Mouse (Mus musculus) liver (tissue): ENCODE data around the gene Cxcl17.

Experiments used
- DNase-seq: peaks from one replicate; pipeline ENCODE4 v3.0.0-alpha.2; 2020; ENCODE audit warnings: mixed read lengths

Gene Cxcl17

GRCm38 (mm10) chr7:25390054-25390770 is 22.5 kb downstream of the Cxcl17 start:
- peak; percentile 84 for DNase-seq

- no peak for DNase-seq
Measured at GRCm38 (mm10) chr7:25388916-25389315, 23.8 kb downstream of the Cxcl17 start.

DNA sequence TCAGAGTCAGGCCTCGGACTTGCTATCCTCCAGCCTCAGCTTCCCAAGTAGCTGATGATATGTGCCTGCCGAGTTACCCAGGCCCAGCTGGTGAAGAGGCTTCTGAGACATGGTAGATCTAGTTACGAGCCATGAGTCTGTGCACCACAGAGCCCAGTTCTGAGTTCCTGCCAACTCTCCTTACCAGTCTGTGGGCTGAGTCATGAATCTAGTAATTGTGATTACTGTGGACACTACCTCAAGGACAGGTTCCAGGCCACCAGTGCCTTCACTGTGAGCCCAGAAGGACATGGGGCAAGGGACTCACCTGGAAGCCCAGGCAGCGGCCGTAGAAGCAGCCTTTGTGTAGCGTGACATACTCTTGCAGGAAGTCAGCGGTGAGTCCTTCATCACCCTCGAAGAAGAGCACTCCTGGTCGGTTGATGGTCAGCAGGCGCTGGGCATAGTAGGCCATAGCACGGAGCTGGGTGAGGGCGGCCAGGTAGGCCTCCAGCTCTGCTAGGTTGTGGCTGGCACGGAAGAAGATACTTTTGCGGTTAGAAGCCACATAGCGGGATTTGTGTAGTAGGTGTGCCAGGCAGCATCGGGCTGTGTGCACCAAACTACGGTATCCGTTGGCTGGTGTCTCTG is 24.8 kb downstream of the Cxcl17 start:
- DNase-seq, result no peak

DNA sequence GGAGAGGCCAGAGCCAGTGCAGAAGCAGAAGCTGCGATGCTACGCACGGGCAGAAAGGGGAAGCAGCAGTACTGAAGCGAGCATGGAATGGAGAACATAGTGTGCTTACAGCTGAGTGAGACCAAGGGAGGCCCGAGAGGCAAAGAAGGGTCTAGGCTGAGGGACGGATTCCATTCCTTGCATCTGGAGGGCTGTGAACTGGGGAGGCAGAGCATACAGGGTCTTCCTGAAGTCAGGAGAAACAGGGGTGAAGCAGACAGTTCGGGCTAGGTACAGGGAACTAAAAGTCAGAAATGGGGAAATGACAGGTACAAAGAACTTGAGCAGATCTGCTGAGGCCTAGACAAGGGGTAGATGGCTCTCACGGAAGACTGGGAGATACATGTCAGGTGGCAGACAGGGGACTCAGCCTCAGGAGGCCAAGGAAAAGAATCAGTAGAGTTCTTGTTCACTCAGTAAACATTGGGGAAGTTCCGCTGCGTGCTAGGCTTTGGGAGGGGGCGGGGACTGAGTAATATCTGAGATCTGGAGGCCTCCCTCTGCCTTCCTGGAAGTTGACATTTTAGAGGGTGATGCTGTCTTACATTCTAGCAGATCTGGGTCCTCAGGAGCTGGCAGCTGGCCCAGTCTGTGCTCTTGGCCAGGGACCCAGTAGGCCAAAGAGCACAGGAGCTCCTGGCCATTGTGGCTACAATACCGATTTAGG is 26.7 kb downstream of the Cxcl17 start:
- peak; percentile 64 for DNase-seq

GRCm38 (mm10) chr7:25385259-25385658 is 27.4 kb downstream of the Cxcl17 start:
- DNase-seq, result no peak

DNA sequence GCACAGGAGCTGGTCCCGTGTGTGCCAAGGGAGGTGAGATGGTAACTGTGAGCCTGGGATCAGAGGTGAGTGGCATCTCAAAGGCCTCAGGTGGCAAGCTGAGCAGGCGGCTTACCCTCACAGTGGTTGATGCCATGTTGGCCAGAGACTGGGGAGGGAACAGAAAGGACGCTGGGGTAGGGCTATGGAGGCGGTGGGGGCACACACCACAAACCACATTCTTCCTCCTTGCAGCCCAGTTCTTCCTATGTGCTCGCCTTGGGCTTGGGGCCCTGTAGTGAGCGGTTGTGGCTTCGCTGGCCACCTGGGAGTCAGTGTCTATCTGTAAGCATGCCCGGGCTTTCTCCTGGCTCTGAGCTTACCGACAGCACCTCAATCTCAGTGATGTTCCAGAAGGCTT is 27.9 kb downstream of the Cxcl17 start:
- no peak for DNase-seq

- no peak for DNase-seq
Measured at GRCm38 (mm10) chr7:25384318-25384717, 28.4 kb downstream of the Cxcl17 start.

GRCm38 (mm10) chr7:25383891-25384290 is 28.8 kb downstream of the Cxcl17 start:
- no peak for DNase-seq

GRCm38 (mm10) chr7:25383385-25383784 is 29.3 kb downstream of the Cxcl17 start:
- no peak for DNase-seq

- no peak for DNase-seq
Measured at GRCm38 (mm10) chr7:25382541-25382940, 30.1 kb downstream of the Cxcl17 start.

GRCm38 (mm10) chr7:25381284-25381680 is 31.4 kb downstream of the Cxcl17 start:
- no peak for DNase-seq

GRCm38 (mm10) chr7:25380392-25381283 is 32.0 kb downstream of the Cxcl17 start:
- DNase-seq, result peak; percentile 41

- DNase-seq, result peak; percentile 56
Measured at GRCm38 (mm10) chr7:25379551-25380351, 32.9 kb downstream of the Cxcl17 start.

- DNase-seq, result no peak
Measured at GRCm38 (mm10) chr7:25378181-25379100, 34.2 kb downstream of the Cxcl17 start.

DNA sequence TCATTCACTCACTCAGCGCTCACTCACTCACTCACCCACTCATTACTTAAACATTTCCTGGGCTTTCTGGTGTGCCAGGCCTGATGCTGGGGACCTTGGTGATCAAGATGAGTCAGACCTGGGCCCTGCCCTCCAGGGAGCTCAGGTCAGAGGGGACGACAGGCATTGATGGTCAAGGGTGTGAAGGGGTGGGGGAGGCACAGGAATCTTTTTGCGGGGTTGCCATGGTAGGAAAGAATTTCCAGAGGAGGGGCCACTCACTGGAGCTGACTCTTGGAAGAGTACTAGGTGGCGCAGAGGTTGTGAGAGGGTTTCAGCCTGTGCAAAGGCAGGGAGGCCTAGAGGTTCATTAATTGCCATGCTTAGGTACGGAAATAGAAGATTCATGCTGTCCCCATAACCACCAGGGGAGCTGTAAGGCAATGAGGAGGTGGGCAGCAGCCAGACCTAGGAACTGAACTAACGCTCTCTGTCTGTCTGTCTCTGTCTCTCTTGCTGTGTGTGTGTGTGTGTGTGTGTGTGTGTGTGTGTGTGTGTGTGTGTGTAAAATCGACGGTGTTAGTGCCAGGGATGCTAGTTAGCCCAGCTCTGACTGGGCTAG is 35.5 kb downstream of the Cxcl17 start:
- no peak for DNase-seq

DNA sequence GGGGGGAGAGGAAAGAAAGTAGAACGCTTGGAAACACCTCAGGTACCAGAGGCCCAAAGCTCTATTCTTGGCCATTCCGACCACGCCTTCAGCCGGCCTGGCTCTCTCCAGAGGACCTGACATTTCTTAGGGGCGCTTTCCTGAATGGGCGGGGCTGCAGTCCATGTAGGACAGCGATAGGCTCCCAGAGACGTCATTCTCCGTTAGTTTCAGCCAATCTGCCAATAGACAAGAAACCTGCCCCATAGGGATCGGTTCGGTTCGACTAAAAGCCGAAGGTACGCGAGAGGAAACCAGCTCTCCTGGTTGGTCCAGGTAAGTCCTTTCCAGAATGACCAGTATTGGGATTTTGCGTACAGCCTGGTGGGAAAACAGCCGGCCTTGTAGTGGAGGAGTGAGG is 36.1 kb downstream of the Cxcl17 start:
- DNase-seq, result peak; percentile 68

- no peak for DNase-seq
Measured at GRCm38 (mm10) chr7:25372441-25372840, 40.2 kb downstream of the Cxcl17 start.

DNA sequence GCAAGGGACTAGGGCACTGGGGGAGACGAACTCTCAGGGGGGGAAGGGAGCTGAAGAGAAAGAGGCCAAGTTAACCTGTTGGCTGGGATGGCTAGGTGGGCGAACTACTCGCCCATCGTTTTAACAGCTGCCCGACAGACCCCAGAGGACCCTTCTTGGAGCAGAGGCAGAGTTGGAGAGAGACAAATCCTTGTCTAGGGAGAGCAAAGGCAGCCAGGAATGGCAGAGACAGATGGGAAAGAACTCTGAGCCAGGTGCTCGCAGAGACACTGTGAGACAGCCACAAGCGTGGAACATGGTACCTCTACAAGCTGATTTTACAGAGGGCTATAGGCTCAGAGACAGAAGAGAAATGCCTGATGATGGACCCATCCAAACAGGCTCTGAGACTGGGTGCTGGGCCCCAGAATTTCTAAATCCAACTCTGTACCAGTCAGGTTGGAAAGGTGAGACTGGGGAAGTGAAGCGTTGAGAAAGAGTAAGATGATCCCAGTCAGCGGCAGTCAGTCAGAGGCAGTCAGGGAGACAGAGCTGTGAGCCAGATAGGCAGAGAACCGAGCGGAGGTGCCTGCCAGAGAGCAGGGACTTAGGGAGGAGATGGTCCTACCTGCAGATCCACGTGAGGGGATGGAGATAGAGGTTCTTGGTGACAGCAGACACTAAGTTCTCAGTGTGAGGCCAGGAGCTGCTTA is 43.5 kb downstream of the Cxcl17 start, which contains the start of gene Cnfn:
Cnfn (minus strand) TSS at position 667 of the 692 bp plus-strand sequence.
- no peak for DNase-seq

GRCm38 (mm10) chr7:25368333-25368732 is 44.4 kb downstream of the Cxcl17 start:
- DNase-seq, result no peak
